Mouse (Mus musculus) thymus, postnatal 25 days (tissue): ENCODE data around the gene Gm20388.

Experiments used
- DNase-seq: peaks from one replicate; pipeline ENCODE4 v3.0.0; 2022

The Gm20388 gene

DNA sequence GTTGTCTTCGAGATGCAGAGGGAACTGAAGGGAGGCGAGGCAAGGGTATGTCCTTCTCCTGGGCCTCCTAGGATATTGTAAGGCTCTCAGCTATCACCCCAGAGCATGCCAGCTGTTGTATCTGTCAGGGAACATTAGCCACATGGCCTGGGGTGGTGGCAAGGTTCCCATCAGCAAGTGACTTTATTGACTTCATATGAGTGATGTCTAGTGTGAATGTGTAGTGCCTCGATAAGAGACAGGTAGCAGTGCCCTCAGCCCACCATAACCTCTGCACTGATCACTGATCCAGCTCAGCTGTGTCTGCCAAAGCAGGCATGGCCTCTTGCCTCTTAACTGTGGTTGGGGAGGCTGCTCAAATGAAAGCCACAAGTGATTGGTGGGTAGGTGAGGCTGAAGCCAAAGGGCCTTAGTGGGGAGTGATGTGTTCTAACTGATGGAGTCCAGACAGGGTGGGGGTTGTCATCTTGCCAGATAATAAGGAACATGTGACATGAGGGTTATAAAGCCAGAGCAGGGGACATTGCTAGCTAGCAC lies 2868.1 kb downstream of the Gm20388 start:
- DNase-seq: no peak

DNA sequence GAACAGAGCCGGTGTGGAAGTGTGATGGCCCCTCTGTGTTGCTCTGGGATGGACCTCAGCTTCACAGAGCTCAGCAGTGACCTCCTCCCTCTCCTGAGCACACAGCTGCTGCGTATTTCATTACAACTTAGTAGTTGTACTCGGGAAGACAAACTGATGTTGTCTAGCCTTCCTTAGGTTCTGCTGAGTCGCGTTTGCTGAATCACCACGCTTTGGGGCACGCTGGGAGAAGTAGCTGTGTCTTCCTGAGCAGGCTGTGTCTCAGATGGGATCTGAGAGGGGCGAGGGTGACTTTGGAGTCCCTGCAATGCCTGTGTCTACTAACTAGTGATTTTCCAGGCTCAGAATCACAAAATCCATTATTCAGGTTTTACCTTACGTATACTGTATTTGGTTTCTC lies 2868.6 kb downstream of the Gm20388 start:
- no peak for DNase-seq

DNA sequence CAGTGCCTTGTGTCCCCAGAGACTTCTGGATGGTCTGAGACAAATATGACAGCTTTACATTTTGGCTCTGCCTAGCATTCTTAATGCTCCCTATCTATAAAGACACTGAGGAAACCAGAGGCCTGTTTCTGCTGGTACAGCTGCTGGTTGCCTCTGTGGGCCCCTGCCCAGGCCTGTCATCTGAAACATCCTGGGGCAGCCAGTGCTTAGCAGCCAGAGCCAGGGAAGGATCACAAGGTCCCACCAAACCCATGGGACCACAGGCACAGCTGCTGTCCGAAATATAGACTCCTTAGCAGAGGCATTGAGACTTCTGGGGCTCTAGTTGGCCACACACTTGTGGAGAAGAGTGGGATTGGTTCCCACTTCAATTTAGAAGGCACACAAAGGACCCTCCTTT lies 2874.1 kb downstream of the Gm20388 start:
- no peak for DNase-seq

DNA sequence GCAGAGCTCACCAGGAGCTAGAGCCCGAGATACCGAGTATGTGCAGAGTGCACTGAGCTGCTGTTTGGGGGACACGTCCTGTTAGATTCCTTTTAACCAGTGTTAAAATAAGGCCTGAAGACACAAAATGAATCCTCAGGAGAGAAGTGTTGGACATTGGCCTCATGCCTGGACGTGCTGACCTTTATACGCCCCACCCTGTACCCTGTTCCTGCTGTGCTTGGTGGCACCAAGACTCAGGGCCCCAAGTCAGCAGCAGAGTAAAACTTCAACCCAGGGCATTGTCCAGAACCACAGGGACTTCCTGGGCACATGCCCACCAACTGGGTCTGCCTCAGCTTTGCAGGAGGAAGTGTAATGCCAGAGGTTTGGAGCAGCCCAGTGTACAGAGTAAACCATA lies 2879.2 kb downstream of the Gm20388 start:
- DNase-seq: no peak

DNA sequence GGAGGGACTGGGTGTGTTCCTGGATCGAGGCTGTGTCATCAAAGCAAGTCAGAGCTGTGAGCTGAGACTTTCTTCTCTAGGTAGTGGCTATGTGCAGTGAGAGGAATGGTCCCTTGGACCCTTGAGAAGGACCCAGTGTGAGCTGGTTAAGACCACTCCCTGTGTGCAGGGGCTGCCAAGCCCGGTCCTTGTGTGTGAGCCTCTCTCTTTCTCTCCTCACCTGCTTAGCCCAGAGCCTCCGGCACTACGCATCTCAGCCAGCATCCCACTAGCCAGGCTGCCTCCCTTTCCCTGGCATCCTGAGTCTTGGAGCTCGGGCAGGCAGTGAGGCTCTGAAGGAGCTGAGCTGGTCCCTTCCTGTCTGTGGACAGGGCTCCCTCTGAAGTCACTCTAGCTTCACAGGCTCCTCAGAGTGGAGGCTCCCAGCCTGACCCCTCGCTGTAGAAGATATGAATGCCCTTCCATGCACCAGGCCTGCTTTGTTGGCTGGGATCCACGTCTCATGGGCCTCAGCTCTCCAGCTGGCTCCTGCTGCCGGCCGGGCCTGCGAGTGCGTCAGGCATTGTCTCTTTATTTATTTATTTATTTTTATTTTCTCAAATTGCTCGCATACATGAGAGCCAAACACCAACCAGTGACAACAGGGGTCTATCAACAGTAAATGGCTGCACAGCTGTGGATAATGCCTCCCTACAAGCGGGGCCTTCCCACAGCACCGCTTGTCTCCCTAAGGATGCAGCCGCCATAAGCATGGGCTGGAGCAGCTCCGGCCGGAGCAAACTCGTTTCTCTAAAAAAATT lies 2882.9 kb downstream of the Gm20388 start:
- no peak for DNase-seq

DNA sequence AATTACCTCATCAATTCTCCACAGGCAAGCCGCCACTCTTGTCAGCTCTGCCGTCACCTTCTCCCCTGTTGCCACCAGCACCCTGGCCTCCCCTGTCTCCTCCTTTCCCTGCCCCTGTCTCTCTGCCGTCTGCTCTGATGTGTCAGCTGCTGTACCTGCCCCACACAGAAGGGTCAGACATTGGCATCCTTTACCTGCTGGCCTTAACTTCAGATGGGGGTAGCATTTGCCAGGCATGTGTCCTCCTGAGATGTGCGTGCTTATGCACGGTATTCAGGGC lies 2883.5 kb downstream of the Gm20388 start:
- no peak for DNase-seq

DNA sequence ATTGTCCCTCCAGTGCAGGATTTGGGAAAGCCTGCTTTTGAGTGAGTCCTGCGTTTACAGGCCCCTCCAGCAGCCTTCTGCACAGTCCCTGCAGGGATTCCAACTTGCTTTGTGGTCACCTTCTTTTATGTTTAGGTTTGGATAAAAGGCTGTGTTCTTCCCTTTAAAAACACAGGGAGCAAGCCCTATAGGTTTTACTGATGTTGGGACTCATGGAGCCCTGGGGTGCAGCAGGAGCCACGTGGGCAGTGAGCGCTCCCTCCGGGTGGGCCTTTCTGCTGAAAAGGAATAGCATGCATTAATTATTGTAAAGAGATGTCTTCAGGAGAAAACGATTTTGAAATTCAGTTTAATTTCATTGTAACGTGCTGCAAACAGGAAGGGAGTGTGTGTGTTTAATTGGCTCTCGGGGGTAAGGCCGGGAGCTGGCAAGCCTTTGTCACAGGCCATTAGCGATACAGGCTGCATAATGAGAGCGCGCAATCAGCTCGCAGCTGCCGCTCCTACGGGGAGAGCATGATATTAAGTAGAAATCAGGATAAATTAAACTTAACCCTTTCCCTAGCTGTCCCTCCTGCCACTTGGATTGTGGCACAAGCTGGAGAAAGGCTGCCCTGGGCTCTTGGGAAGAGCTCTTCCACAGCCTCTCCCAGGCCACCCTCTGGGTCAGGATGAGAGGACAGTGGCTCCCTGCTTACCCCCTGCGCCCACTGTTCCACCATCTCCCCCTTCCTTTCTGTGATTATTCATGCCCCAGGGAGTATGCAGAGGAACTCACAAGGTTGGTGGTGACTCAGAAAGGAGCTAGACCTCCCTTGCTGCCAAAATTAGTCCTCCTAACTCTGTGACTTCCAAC lies 2893.5 kb downstream of the Gm20388 start:
- DNase-seq: no peak

DNA sequence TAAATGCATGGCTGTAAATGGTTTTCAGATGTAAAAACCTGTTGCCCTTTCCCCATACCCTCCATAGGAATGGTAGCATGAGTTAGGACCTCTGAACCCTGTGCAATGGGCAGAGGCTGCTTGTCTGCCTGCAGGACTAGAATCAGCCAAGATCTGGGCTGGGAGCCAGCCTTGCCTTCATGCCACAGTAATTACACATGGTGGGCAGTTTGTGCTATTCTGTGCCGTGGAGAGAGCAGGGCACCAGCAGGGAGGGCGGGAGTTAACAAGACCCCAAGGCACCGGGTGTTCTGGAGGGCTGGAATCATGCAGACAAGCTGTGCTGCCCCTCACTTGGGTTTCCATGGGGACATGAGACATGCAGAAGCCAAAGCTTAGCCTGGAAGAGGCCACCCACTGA lies 2894.7 kb downstream of the Gm20388 start:
- DNase-seq: no peak

DNA sequence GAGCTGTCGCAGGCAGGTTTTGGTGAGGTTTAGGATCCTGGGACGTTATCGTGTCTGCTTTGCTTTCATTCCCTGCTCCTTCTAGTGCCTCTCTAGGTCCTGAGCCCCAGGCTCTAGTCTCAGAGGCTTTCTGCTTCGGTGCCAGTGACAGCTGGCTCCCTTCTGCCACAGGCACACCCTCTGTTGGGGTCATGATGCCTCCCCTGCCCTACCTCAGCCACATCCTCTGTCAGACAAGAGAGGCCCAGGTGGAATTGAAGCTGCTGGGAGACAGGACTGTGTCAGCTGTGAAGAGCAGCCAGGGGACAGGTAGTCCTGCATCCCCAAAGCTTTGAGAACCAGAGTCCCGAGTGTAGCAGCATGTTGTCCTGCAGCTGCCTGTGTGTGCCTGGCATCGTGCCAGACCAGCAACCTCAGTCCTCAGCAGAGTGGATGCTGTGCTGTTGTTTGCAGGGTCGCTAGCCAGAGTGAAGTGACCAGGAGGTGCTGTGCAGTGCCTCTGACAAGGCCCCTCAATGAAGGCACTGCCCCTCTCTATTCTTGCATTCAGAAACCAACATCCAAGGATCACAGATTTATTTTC lies 2896.4 kb downstream of the Gm20388 start:
- peak; percentile 58 for DNase-seq

DNA sequence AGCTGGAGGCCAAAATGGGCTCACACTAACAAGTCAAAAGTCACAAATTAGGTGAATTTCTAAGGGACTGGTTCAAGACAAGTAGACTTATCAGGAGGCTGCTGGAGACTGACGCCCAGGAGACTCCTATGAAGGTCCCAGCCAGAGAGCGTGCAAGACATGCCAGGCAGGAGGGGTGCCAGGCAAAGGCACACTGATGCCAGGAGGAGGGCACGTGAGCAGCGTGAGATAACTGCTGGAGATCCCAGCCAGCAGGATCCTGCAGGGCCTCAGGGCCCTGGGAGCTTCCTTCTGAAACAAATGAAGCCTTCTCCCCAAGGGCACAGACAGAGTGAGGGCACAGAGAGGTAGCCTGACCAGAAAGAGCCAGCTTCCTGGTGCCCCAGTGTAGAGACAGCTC lies 2897.3 kb downstream of the Gm20388 start:
- DNase-seq: no peak

DNA sequence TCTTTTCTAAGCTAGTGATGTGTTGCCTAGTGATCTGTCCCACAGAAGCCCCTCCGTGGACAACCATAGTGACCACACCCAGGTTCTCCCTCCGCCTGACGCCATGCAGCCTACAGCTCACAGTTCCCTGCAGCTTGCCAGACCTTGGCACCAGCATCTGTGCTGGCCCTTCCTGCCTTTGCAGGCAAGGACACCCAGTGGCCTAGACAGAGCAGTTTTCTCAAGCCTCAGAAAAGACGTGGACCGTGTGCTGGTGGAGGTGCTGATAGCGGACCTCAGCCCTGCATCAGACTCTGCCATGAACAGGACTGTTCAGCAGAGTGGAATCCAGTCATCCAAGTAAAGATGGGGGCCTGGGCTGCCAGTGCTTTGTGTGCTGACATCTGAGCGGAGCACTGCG lies 2899.7 kb downstream of the Gm20388 start:
- DNase-seq: no peak

DNA sequence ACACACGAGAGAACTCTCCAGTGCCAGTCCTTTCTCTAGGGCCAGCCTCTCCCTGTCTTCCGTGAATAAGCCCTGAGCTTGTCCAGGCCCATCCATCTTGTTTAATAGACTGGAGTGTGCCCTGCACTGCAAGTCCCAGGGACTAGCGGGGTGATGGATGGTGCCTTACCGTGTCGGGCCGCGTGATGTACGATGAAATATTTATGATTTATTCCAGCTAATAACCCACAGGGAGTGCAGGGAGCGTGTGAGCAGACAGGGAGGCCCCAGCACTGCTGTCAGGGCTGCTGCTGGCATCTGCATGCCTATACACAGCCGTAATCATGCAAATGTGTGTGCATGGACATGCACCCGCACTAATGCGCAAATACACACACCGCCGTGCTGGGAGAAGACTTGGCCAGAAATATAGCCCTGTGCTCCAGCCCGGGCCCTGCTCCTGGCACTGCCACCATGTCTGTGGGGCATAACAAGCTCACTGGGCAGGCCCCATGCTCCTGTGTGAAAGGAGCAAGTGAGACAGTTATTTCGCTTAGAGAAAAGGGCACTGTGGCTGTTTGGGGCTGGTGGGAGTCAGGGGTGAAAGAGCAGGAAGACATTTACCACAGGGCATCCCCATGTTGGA lies 2901.3 kb downstream of the Gm20388 start:
- no peak for DNase-seq

DNA sequence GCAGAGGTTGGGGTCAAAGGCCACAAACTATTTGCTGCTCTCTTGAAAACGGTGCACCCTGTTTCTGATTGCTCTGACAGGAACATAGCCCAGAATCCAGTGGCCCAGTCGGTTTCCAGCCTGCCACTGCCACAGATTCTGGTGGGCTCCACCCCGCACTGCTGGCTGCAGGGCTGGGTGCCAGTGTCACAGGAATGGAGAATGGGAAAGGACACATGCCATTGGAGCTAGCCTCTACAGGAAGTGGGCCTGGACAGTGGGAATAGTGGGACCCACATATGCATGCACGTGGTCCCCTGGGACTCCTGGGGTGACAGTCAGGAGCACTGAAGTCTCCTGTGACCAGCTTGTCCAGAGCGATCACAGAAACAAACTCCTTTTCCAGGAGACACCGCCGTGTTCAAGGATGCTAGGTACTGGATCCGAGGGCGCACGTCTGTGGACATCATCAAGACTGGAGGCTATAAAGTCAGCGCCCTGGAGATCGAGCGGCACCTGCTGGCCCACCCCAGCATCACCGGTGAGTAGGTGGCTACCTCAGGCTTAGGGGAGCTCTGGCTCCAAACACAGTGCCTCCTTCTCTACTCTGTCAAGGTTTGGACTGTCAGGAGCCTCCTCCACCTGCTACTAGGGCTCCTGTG lies 2902.1 kb downstream of the Gm20388 start:
- peak; percentile 50 for DNase-seq

DNA sequence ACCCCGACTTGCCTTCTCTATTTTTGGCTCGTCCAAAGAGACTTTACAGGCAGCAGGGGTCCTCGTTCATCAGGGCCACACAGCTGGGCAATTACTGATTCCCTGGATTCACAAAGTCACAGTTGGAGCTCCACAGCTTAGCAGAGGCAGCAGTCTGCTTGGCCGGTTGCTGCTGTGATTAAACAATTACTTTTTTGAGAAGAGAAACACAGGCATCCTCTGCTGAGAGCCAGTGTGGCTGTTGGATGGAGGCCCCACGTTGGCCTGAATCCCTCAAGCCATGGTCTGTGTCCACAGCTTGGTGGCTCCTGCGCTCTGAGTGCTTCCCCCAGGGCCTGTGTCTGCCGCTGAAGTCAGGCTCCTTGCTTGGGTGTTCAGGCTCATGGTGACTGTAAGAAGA lies 2904.0 kb downstream of the Gm20388 start:
- no peak for DNase-seq

DNA sequence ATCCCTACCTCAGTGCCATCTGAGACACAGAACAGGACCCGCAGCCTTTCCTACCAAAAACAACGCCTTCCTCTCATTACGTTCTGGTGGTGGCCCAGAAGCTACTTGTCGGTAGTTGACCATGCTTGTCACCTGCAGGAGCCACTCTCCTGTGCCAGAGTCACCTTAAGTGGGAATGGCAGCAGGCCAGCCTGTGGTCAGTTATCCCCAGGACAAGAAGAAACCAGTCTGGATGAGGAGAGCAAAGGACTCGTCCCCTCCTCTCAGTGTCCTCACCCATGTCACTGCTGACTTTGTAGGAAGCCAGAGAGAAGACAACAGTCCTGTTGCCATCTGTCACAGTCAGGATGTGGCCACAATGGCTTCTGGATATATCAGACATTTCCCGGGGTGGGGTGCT lies 2906.3 kb downstream of the Gm20388 start:
- DNase-seq: no peak

DNA sequence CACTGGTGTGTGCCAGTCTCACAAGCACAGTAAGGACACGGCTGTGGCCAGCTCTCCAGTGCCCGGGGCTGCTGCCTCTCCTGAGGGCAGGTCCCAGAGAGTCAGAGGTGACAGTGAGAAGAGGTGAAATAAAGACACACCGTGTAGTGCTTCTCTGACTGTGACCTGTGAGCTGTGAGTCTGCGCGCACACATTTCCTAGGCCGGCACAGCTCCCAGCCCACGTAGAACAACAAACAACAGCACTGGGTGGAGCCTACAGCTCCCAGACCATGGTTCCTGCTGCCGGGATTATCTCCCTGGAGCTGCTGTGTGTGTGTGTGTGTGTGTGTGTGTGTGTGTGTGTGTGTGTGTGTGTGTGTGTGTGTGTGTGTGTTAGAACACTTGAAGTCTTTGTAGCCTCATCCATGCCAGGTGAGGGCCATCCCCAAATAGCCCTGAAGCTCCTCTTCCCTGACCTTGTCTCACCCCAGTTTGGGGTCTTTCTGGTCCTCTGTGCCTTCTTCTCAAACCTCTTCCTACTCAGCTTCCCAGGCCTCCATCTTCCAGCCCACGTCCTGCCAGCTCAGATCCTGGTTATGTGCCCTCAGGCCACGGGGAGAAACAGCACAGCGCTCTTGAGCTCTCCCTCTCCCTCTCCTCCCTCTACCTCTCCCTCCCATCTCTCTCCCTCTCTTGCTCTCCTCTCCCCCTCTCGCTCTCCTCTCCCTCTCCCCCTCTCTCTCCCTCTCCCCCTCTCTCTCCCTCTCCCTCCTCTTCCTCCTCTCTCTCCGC lies 2907.3 kb downstream of the Gm20388 start:
- no peak for DNase-seq

DNA sequence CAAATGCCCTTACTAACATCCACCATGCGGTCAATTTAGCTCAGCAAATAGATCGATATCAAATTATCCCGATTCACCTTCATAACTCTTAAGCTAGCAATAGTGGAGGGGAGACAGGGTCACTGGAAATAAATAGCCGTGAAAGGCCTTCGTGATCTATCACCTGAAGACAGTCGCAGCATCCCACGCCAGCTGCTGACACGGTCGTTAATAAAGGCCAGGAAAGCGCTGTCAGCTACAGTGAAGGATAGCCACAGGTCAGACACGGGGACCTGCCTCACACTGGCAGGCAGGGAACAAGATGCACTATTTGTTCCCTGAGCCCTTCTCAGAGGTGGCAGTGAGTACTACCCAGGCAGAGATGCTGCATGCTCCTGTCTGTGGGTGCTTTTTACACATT lies 2909.1 kb downstream of the Gm20388 start:
- DNase-seq: no peak

DNA sequence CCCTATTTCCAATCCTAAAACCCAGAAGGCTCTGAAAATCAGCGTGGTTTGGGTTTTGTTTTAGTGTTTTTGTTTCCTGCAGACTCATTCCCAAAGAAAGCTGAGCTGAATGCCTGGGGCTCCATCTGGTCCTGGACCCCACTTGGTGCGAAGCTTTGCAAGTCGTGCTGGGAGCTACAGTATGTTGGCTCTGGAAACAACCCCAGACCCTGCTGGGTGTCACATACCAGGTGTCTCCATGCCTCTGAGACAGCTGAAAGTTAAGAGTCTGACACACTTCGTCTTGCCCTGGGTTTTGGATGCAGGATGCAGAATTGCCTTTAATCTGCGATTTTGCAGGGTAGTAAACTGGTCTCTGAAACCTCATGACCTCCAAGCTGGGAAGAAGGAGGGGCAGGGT lies 2913.9 kb downstream of the Gm20388 start:
- DNase-seq: peak; percentile 28

DNA sequence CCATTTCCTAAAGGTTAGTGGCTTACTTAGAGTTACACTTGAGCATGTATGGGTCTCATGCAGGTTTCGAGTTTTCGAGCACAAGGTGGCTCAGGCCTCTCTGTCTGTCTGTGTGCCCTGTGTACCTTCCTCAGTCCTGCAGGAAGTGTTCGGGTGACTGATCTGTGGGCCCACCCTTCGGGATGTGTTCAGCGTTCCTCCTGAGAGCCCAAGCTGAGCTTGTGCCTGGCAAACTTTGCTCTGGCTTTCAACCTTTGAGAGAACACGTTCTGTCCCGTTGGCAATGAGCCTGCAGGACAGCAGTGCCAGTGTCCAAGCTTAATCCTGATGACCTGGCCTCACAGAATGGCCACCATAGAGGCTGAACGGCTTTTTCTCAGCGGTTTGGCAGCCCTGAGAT lies 2914.3 kb downstream of the Gm20388 start:
- DNase-seq: no peak

DNA sequence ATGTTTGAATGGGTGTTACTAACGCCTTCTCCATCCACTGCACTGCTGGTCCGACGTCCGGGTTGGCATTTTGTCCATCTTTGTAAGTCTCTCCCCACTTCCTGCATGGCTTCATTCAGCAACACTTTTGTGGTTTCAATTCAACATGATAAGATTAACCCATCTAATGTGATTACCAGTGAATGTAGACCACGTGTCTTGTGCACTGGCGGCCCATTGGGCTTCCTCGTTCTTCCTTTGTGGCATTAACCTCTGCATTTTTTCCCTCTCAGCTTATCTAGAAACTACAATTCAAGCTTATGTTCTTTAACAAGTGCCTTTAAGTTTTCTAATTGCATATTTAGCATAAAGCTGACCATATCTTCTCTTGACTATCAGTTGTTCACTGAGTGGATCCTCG lies 2914.8 kb downstream of the Gm20388 start:
- no peak for DNase-seq

DNA sequence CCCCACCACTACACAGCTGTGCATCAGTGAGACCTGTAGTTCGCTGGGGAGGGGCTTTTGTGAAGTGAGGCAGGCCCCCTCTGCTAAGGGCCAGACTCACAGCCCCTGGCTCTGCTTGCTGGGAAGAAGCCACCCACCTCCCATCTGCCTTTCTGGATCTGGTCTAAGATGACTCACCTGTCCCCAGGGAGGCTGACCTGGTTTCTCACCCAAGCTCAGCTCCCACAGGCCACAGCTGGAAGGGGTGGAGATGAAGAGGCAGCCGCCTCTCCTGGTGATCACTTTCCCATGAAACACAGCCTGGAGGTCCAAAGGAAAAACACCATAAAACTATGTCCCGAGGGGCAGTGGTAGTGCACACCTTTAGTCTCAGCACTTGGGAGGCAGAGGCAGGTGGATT lies 2918.8 kb downstream of the Gm20388 start:
- DNase-seq: no peak
